Mouse (Mus musculus) erythroblast, embryonic 14.5 days (primary cell): Measurements from ENCODE around the gene Cdkal1.

ENCODE experiments used
- GATA1 ChIP-seq: IDR thresholded peaks from 2 replicates; pipeline ENCODE4 v1.6.1; 2012; ENCODE audit warnings: low read length, inconsistent platforms, mixed read lengths
- TAL1 ChIP-seq: IDR thresholded peaks from 3 replicates; pipeline ENCODE4 v1.6.1; 2012; ENCODE audit warnings: low read length, inconsistent platforms, mixed read lengths

DNA sequence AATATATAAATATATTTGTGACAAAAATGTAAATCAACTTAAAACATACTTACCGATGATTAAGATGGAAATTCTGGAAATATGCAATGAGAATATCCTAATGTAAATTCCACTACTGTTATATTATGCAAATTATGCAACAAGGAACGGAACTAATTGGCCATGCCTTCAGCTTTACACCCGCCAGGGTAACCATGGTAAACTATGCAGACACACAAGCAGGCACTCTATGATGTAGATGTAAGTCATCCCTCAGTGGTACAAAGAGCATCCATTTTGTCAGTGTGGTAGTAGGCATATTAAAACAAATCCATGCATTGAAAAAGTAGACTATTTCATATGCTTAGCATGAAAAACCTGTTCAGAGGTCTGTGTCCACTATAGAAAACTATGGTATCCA lies 276.9 kb downstream of the Cdkal1 start:
- TF ChIP-seq TAL1, result no peak
- TF ChIP-seq GATA1, result no peak
